Mouse (Mus musculus) adrenal gland, adult 2 months (tissue): ENCODE data around the gene Frmd5. TPM values are rescaled to one million over a fixed set of nuclear protein-coding genes. Genes with fewer than 3 reads are reported as not detected.

ENCODE experiments used
- DNase-seq: peaks from one replicate; pipeline ENCODE4 v3.0.0; 2021
- polyA plus RNA-seq: library from polyadenylated mRNA; depleted of rRNA; stranded (reverse); fragments of >200 nt; gene quantifications from 2 replicates; pipeline ENCODE4 v1.2.3, GENCODE M21; 2012
- total RNA-seq, 2 experiments: library from RNA; stranded (reverse); gene quantifications; 2 replicates each; pipeline ENCODE4 v1.2.3; 2021

Gene Frmd5
- total and polyA plus RNA-seq, 3 experiments, result 60.0 to 191 (median 173) TPM

GRCm38 (mm10) chr2:121621262-121622163 lies 185.4 kb downstream of the Frmd5 start:
- peak; percentile 36 for DNase-seq

GRCm38 (mm10) chr2:121620582-121621261 lies 186.2 kb downstream of the Frmd5 start:
- no peak for DNase-seq

- no peak for DNase-seq
Observed at GRCm38 (mm10) chr2:121615199-121615559, 191.7 kb downstream of the Frmd5 start.

- peak; percentile 85 for DNase-seq
Observed at GRCm38 (mm10) chr2:121614483-121615198, 192.2 kb downstream of the Frmd5 start.

- no peak for DNase-seq
Observed at GRCm38 (mm10) chr2:121612112-121612511, 194.8 kb downstream of the Frmd5 start.

GRCm38 (mm10) chr2:121610008-121610884 lies 196.6 kb downstream of the Frmd5 start:
- no peak for DNase-seq

GRCm38 (mm10) chr2:121609141-121609724 lies 197.7 kb downstream of the Frmd5 start:
- peak; percentile 76 for DNase-seq

- DNase-seq, result no peak
Observed at GRCm38 (mm10) chr2:121602397-121602796, 204.5 kb downstream of the Frmd5 start.

- DNase-seq, result peak; percentile 70
Observed at GRCm38 (mm10) chr2:121601543-121601942, 205.3 kb downstream of the Frmd5 start.

GRCm38 (mm10) chr2:121600736-121601135 lies 206.2 kb downstream of the Frmd5 start:
- DNase-seq, result no peak

- peak; percentile 50 for DNase-seq
Observed at GRCm38 (mm10) chr2:121598249-121598648, 208.6 kb downstream of the Frmd5 start.

- DNase-seq, result no peak
Observed at GRCm38 (mm10) chr2:121596621-121597020, 210.3 kb downstream of the Frmd5 start.

GRCm38 (mm10) chr2:121594660-121595291 lies 212.1 kb downstream of the Frmd5 start:
- DNase-seq, result no peak

- DNase-seq, result no peak
Observed at GRCm38 (mm10) chr2:121594131-121594530, 212.8 kb downstream of the Frmd5 start.

GRCm38 (mm10) chr2:121588309-121588694 lies 218.6 kb downstream of the Frmd5 start:
- DNase-seq, result peak; percentile 21

GRCm38 (mm10) chr2:121587523-121588308 lies 219.2 kb downstream of the Frmd5 start:
- peak; percentile 40 for DNase-seq

- DNase-seq, result no peak
Observed at GRCm38 (mm10) chr2:121584705-121585104, 222.2 kb downstream of the Frmd5 start.

- peak; percentile 92 for DNase-seq
Observed at GRCm38 (mm10) chr2:121583468-121584116, 223.3 kb downstream of the Frmd5 start.

GRCm38 (mm10) chr2:121582809-121583376 lies 224.0 kb downstream of the Frmd5 start:
- no peak for DNase-seq
